Mouse (Mus musculus) G1E (cell line): Measurements from ENCODE around the gene Ankrd45.

ENCODE experiments used
- CTCF ChIP-seq: IDR thresholded peaks from 2 replicates; pipeline ENCODE4 v1.5.1; 2012; ENCODE audit warnings: low read depth, low read length, inconsistent platforms, mixed read lengths
- GATA1 ChIP-seq: IDR thresholded peaks from 2 replicates; pipeline ENCODE4 v1.6.1; 2012; ENCODE audit warnings: borderline replicate concordance, low read length, inconsistent platforms, mixed read lengths
- GATA2 ChIP-seq: IDR thresholded peaks from 2 replicates; pipeline ENCODE4 v1.6.1; 2012; ENCODE audit warnings: low read depth, low read length, inconsistent platforms, borderline replicate concordance
- POLR2AphosphoS5 ChIP-seq: IDR thresholded peaks from 2 replicates; pipeline ENCODE4 v1.6.1; 2012; ENCODE audit warnings: low read depth, low read length, inconsistent platforms; ENCODE audit not compliant: insufficient replicate concordance
- TAL1 ChIP-seq: conservative IDR thresholded peaks from 2 replicates; pipeline ENCODE4 v1.6.1; 2012; ENCODE audit warnings: low read depth, low read length, inconsistent platforms, mixed read lengths

DNA sequence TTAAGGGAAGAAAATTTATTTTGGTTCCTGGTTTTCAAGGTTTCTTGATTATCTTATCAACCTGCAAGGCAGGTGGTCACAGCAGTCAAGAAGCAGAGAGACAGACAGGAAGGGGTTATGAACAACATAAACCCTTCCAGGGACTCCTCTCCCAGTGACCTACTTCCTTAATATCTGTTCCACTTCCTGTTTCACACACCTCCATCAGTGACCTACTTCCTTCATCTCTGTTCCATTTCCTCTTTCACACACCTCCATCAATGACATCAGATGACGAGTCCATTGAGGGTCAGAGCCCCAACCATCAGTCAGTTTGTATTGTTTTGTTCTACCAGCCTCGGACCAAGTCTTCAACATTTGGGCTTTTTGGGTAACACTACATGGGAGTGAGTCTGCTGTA lies 3.0 kb upstream of the Ankrd45 start:
- TF ChIP-seq CTCF (no peak), TAL1 (no peak), GATA1 (no peak), GATA2 (no peak), POLR2AphosphoS5 (no peak)
